Mouse (Mus musculus): ENCODE results near the gene Ash1l. TPM values are rescaled to one million over a fixed set of nuclear protein-coding genes. Genes with fewer than 3 reads are reported as not detected.
A peak's percentile ranks its signal among the peaks of the same experiment; 100 is the strongest.

Ash1l gene
- total RNA-seq (2015; ENCODE audit: low replicate concordance) (71.7 and 82.9 TPM in 2 replicates), total RNA-seq (2017; ENCODE audit: low replicate concordance) (69.7 and 70.7 TPM in 2 replicates)

GRCm38 (mm10) chr3:88950576-88951326, at the start of gene Ash1l, which contains the start of gene Dap3:
Gene Ash1l, plus strand, starts transcription at chr3:88950622.
Gene Dap3, minus strand, starts transcription at chr3:88951181.
- peak; percentile 81 for ATAC-seq (replicated peaks; ENCODE audit: low FRiP score, poor library complexity, severe bottlenecking)

GRCm38 (mm10) chr3:88904803-88905202, 45.6 kb upstream of the Ash1l start:
- ATAC-seq (replicated peaks; ENCODE audit: low FRiP score, poor library complexity, severe bottlenecking): no peak

- no peak for ATAC-seq (replicated peaks; ENCODE audit: low FRiP score, poor library complexity, severe bottlenecking)
Measured at GRCm38 (mm10) chr3:88905209-88905608, 45.2 kb upstream of the Ash1l start.

GRCm38 (mm10) chr3:88905741-88906140, 44.7 kb upstream of the Ash1l start:
- no peak for ATAC-seq (replicated peaks; ENCODE audit: low FRiP score, poor library complexity, severe bottlenecking)

DNA sequence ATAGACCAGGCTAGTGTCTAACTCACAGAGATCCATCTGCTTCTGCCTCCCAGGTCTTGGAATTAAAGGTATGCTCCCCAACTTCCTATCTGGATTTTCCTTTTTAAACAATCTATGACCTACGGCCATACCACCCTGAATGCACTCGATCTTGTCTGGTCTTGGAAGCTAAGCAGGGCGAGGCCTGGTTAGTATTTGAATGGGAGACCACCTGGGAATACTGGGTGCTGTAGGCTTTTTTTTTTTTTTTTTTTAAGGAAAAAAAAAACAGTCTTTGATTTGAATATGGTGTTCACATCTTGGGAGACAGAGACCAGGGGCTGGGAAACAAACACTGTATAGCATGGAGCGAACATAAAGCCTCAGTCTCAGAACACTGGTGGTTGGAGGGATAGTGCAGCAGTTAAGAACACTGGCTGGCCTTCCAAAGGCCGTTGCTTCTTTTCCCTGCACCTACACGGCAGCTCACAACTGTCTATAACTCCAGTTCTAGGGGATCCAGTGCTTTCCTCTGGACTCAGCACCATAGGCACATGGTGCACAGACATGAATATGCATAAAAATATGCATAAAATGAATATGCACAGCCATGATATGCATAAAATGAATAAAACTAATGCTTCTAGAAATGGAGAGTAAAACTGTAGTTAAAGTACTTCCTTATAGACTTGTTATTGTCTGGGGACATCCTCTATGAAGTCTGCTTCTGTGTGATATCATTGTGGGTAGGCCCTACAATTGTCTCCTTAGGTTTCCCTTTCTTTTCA, 43.8 kb upstream of the Ash1l start:
- no peak for ATAC-seq (replicated peaks; ENCODE audit: low FRiP score, poor library complexity, severe bottlenecking)

DNA sequence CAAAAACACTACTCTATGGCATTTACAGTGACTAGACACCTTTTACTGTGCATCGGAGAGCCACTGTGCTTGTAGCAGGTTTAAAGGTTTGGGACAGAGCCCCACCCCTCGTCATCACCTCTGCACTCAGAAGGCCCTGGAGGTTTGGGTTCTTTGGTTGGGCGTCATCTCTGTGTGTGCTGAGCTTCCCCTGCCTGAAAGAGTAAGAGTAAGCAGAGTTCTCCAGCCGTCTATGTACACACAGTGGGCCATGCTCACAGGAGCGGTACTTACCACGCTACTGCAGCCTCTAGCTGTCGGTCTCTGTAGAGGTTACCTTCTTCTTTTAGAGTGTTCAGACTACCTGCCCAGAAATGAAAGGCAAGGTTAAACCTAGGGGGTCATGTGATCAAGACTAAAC, 37.8 kb upstream of the Ash1l start:
- no peak for ATAC-seq (replicated peaks; ENCODE audit: low FRiP score, poor library complexity, severe bottlenecking)

- ATAC-seq (replicated peaks; ENCODE audit: low FRiP score, poor library complexity, severe bottlenecking): peak; percentile 99
Measured at GRCm38 (mm10) chr3:88913511-88914383, 36.7 kb upstream of the Ash1l start, which contains the start of gene Msto1. Gene Msto1, minus strand, starts transcription at chr3:88913999.

GRCm38 (mm10) chr3:88914384-88914810, 36.0 kb upstream of the Ash1l start:
- peak; percentile 15; the same call in 1 of the 2 replicates for ATAC-seq (replicated peaks; ENCODE audit: low FRiP score, poor library complexity, severe bottlenecking)

GRCm38 (mm10) chr3:88918981-88919380, 31.4 kb upstream of the Ash1l start:
- ATAC-seq (replicated peaks; ENCODE audit: low FRiP score, poor library complexity, severe bottlenecking): no peak

GRCm38 (mm10) chr3:88921411-88921810, 29.0 kb upstream of the Ash1l start:
- ATAC-seq (replicated peaks; ENCODE audit: low FRiP score, poor library complexity, severe bottlenecking): no peak

DNA sequence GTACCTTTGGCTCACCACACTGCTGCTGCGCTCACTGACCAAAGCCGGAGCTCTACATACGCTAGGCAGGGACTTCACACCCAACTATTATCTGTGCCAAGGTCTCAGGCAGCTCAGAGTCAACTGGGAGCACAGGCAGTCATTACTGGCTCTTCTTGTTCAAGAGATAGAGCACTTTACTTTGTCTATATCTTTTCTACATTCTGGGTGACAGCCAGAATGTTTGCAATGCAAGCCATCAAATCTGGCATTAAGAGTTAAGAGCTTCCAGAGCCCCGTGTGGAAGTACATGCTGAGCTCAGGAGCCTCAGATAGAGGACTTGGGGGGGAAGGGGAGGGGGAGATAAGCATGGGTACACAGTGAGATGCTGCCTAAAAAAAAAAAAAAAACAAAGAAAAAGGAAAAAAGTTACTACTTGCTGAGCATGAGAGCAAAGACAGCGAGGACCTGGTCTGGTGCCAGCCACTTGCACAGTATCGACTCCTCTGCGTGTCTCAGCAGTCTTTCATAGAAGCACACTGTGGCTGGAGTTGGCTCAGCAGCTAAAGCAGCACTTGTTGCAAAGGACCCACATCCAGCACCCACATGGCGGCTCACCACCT, 26.3 kb upstream of the Ash1l start:
- ATAC-seq (replicated peaks; ENCODE audit: low FRiP score, poor library complexity, severe bottlenecking): no peak

DNA sequence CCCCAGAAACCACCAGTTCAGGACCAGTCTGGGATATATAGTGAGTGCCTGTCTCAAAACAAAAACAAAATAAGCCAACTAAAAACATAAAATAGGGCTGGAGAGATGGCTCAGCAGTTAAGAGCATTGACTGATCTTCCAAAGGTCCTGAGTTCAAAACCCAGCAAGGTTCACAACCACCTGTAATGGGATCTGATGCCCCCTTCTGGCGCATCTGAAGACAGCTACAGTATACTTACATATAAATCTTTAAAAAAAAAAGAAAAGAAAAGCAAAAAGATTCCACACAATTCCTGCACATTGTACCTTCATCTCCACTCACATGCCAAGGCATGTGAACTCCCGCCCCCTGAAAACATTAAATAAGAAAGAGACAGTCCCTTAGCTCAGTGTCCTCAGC, 24.8 kb upstream of the Ash1l start:
- no peak for ATAC-seq (replicated peaks; ENCODE audit: low FRiP score, poor library complexity, severe bottlenecking)

DNA sequence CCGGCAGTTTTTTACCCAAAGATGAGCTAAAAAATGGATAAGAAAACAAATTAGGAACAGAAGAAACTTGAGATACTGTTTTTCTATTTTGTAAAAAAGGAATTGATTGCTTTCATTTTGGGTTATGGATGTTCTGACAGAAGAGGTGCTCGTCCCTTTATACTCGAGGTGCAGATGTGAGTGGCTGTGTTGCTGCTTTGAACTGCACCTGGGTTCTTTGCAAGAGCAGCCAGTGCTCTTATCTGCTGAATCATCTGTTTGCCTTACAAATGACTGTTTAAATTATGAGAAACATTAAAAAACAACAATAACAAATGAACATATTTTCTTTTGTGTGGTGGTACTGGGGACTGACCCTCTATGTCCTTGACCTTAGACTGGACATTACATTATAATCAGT, 20.9 kb upstream of the Ash1l start:
- no peak for ATAC-seq (replicated peaks; ENCODE audit: low FRiP score, poor library complexity, severe bottlenecking)

GRCm38 (mm10) chr3:88939071-88939470, 11.4 kb upstream of the Ash1l start:
- ATAC-seq (replicated peaks; ENCODE audit: low FRiP score, poor library complexity, severe bottlenecking): no peak

GRCm38 (mm10) chr3:88939749-88940148, 10.7 kb upstream of the Ash1l start:
- ATAC-seq (replicated peaks; ENCODE audit: low FRiP score, poor library complexity, severe bottlenecking): peak; percentile 68; the same call in 1 of the 2 replicates

DNA sequence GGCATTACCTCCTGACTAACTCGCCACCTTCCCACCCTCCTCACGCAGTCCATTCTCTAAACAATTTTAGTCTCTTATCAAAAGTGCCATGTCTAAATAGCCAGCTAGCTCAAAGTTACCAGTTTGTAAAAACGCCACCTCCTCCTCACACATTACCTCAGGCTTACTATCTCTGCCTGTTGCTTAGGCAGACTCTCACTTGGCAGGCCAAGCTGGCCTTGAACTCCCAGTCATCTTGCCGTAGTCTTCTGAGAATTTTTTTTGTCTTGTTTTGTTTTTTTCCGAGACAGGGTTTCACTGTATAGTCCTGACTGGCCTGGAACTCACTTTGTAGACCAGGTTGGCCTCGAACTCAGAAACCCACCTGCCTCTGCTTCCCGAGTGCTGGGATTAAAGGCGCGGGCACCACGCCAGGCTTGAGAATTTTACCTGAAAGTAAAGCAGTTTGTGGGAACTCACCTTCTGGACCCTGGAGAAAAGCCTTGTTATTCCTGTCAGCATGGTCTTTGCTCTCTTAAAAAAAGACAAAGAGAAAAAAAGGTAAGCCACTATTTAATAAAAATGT, 8.0 kb upstream of the Ash1l start:
- ATAC-seq (replicated peaks; ENCODE audit: low FRiP score, poor library complexity, severe bottlenecking): no peak

DNA sequence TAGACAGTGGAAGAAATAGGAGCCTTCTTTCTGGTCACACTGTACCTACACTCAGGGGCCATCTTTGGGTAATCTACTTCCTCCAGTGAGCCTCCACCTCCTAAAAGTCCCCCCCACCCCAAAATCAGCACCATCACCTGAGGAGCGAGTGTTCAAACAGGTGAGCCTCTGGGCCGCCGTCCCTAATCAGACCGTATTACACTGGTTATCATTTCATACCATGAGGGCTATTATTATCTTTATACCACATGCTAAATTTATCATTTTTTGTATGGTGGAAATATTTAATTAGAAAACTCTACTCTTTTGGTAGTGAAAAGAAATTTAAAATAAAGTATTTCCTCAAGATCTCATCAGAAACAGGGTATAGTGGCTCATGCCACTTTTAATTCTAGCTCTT, 6.3 kb upstream of the Ash1l start:
- ATAC-seq (replicated peaks; ENCODE audit: low FRiP score, poor library complexity, severe bottlenecking): no peak; the same call in 1 of the 2 replicates

GRCm38 (mm10) chr3:88949786-88950575, 441 bp upstream of the Ash1l start:
- ATAC-seq (replicated peaks; ENCODE audit: low FRiP score, poor library complexity, severe bottlenecking): peak; percentile 82

Measured in erythroid progenitor cell, adult 5-6 weeks (primary cell).